Mouse (Mus musculus): Measurements from ENCODE around the gene Gm31571. TPM values are rescaled to one million over a fixed set of nuclear protein-coding genes. Genes with fewer than 3 reads are reported as not detected.
"Not testable (repeated sequence)": the region's sequence is repeated elsewhere in the genome, so short reads cannot be mapped to it uniquely, and the experiment has no call there.

The Gm31571 gene
- not detected in 2 replicates for total RNA-seq (2015)
- total RNA-seq (2017) = not detected in 2 replicates

- not testable (repeated sequence) for ATAC-seq (ENCODE audit: poor library complexity, severe bottlenecking)
These were observed at the start of gene Gm31571 for GRCm38 (mm10) chrY:22051253-22051652. TSS of gene Gm31571 (minus strand) at chrY:22051353.

All from megakaryocyte, adult 5-6 weeks (primary cell).